Mouse (Mus musculus) bone marrow, adult 2 months (tissue): ENCODE measurements at regions not wholly inside any gene's neighbourhood (a gene's known extent, or its start where the extent isn't known, plus 50 kb on each side); places are given as distances from the start of the nearest gene placed in this dataset.

Experiments
- CTCF ChIP-seq: fragments of 200-500 bp; IDR thresholded peaks from 2 replicates; pipeline ENCODE4 v1.5.1; 2011; ENCODE audit warnings: low read length, control low read depth; ENCODE audit not compliant: control insufficient read depth, insufficient read depth
- POLR2A ChIP-seq: fragments of 200-500 bp; IDR thresholded peaks from 2 replicates; pipeline ENCODE4 v1.6.1; 2011; ENCODE audit warnings: low read depth, mild to moderate bottlenecking, control low read depth, low read length, borderline replicate concordance; ENCODE audit not compliant: control insufficient read depth

GRCm38 (mm10) chr6:53218871-53219286, 68.2 kb upstream of the Creb5 start:
- TF ChIP-seq POLR2A (no peak), CTCF (no peak)
